Mouse (Mus musculus): ENCODE data around the gene Gtsf1.

DNA sequence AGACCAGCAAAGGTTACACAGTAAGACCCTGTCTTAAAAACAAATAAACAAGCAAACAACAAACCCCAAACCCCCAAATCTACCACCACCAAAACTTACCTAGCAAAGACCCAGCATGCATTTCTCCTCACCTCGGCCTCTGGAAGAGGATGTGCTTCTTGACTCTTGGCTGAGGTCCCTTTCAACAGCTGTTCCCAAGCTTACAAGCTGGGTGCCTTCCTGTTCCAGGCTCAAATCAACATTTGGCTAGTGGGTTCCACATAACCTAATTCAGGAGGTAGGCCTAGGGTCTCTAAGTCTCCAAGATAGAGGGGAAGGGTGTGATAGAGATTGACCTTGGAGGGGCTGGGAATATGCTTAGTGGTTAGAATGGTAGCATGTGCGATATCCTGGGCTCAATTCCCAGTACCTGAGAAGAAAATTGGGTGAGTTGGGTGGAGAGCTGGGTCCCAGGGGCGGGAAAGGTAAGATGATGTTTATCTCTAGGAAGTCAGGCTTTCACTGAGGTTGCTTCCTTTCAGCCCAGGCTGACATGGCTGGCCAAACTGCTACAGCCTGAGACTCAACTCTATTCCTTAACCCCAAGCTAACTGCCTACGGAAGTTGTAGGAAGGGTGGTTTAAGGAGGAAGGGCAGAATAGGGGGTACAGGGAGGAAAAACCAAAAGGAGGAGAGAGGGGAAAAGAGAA lies 55.0 kb downstream of the Gtsf1 start:
- TF ChIP-seq CTCF (IDR thresholded peaks at IDR 0.05; ENCODE audit: low read depth, low read length) (no peak), POLR2A (IDR thresholded peaks at IDR 0.05; ENCODE audit: extremely low read depth, insufficient read depth, low read length) (no peak)
